Mouse (Mus musculus): ENCODE measurements around the gene Pam16.

GRCm38 (mm10) chr16:4652707-4653416 is 28.1 kb upstream of the Pam16 start:
- no peak for TF ChIP-seq CTCF (IDR thresholded peaks at IDR 0.05; ENCODE audit: control insufficient read depth, insufficient read depth, insufficient read length)
- no peak for TF ChIP-seq MAX (IDR thresholded peaks at IDR 0.05)
- TF ChIP-seq CEBPB (IDR thresholded peaks at IDR 0.05; ENCODE audit: low read depth) = no peak
- no peak for TF ChIP-seq MYOD1 (IDR thresholded peaks at IDR 0.05; ENCODE audit: control insufficient read depth, insufficient read length, low read depth)
- TF ChIP-seq USF1 (IDR thresholded peaks at IDR 0.05; ENCODE audit: low read depth) = no peak
- TF ChIP-seq MYOG (IDR thresholded peaks at IDR 0.05; ENCODE audit: control insufficient read depth, extremely low read depth, insufficient read length) = no peak
- TF ChIP-seq FOSL1 (IDR thresholded peaks at IDR 0.05; ENCODE audit: insufficient read depth, low read length, poor library complexity, severe bottlenecking) = no peak

Measured in C2C12 (cell line).